Mouse (Mus musculus) induced T-regulatory cell, adult 2 months (primary cell): ENCODE results near the gene Igbp1b.

Source experiments
- DNase-seq: peaks from one replicate; pipeline ENCODE4 v3.0.0-alpha.2; 2012; ENCODE audit warnings: low read depth

Igbp1b gene

DNA sequence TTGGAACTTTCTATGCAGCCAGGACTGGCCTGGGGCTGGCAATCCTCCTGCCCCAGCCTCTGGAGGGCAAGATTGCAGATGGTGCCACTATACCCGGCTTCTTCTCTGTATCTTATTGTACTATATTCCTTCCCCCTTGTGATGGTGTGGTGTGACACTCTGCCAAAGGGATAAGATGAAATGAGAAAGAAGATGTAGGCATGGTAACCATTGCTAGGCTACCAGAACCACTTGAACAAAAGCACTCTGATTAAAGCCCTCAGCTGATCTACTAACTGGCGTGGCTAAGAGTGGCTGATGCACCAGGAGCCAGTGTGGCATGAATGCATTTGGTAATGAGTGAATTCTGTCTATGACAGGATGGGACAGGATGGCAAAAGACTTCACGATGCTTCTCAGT, at the start of gene Igbp1b:
Gene Igbp1b (minus strand): TSS at position 29 of the 400 bp plus-strand sequence.
- DNase-seq: no peak

DNA sequence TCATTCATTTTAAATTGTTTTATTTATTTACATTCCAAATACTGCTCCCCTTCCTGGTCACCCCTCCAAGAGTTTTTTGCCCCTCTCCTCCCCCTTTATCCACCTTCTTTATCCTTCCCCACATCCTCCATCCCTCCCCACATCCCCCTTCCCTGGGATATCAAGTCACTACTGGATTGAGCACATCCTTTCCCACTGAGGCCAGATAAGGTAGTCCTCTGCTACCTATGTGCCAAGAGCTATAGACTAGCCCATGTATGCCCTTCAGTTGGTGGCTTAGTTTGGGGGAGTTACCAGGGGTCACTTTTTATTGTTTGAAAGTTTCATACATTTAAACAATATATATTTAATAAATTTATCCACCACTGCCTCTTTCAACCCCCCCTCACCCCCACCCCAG, 24.6 kb upstream of the Igbp1b start:
- DNase-seq: no peak

- DNase-seq: no peak
These were observed 14.4 kb upstream of the Igbp1b start for GRCm38 (mm10) chr6:138672704-138673141.

- DNase-seq: no peak
These were observed 7.1 kb upstream of the Igbp1b start for GRCm38 (mm10) chr6:138665416-138665815.

DNA sequence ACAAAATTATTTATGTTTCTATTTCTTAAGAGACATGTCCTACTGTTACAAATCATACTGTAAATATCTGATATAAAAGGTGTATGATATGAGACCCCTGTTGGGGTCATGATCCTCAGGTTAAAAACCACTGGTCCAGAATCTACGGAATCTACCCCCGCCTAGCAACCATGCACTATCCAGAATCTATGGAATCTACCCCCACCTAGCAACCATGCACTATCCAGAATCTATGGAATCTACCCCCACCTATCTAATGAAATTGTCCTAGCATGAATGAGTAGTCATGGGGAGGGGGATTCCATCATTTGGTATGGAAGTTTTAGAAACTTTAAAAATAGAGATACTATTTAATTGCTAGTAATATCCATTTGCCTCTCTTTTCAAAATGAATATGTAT, 12.7 kb downstream of the Igbp1b start:
- no peak for DNase-seq

DNA sequence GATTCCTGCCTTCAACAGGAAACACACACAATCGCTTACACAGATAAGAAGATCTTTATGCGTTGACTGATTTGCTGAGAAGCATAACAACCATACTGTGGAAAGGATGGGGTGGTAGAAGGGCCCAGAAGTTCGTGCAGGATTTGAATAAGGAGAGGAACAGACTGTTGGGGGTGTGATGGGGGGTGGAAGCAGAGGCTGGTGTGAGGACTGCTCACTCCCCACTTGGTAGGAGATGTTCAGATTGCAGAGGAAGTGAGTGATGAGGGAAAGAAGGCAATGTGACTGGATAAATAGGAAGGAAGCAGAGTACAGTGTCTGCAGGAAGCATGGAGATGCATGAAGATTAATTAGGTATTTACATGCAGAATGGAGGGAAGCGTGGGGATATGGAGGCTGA, 19.0 kb downstream of the Igbp1b start:
- DNase-seq: no peak

DNA sequence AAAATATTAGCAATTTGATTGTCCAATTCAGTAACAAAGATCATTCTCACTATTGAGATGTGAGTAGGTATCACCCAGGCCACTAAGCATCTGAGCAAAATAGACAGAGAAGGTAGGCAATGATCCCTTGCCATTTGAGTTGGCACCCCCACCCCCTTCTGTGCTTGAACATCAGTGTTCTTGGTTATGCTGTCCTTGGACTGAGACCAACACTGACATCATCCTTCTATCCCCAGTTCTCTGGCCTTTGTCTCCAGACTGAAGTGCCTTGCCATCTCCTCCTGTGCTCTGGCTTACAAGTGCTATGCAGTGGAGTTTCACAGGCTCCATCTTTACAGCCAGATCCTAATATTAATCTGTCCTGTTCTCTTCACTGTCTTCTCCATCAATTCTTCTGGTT, 37.6 kb downstream of the Igbp1b start:
- no peak for DNase-seq

DNA sequence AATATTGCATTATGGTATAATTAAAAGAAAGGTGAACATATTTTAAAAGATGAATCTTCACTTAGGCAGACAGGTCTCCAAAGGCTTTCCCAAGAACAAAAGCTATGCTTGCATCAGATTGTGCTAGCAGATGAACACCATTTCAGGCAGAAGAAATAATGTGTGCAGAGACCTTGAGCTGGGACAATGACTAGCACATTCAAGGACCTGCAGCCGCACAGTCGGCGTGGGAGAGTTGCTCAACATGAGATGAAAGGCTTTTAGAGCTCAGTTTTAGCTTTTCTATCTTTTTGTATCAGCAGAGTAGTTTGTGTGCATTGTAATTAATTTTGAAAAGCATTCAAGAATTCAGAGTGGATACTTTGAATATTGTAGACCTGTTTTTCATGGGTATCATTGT, 39.9 kb downstream of the Igbp1b start:
- no peak for DNase-seq
